Mouse (Mus musculus): ENCODE data around the gene Smox. TPM values are rescaled to one million over a fixed set of nuclear protein-coding genes. Genes with fewer than 3 reads are reported as not detected.

Smox gene
- total RNA-seq, 2 experiments from 2014 or later: 6.7 to 9.9 TPM

- no peak for ATAC-seq (replicated peaks; ENCODE audit: poor library complexity, severe bottlenecking)
These were observed 57.8 kb downstream of the Smox start for GRCm38 (mm10) chr2:131549090-131549489.

- no peak for ATAC-seq (replicated peaks; ENCODE audit: poor library complexity, severe bottlenecking)
These were observed 59.2 kb downstream of the Smox start for GRCm38 (mm10) chr2:131550474-131550873.

DNA sequence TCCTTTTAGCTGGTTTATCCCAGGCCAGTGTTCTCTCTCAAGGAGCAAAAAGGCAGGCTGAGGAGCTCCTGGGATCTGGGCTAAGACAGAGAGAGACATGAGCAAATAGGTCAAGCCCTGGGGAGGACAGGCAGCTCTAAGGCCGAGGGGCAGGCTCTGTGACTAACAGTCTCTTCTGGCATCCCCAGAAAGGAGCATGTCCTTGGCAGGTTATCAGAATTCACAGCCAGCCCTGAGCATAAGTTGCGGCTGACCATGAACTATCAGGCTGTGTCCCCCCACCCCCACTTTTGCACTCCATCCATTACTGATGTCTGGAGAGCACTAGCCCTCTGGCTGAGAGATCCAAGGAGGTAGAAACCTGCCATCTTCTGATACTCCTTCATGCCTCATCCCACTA lies 59.6 kb downstream of the Smox start:
- ATAC-seq (replicated peaks; ENCODE audit: poor library complexity, severe bottlenecking): no peak

DNA sequence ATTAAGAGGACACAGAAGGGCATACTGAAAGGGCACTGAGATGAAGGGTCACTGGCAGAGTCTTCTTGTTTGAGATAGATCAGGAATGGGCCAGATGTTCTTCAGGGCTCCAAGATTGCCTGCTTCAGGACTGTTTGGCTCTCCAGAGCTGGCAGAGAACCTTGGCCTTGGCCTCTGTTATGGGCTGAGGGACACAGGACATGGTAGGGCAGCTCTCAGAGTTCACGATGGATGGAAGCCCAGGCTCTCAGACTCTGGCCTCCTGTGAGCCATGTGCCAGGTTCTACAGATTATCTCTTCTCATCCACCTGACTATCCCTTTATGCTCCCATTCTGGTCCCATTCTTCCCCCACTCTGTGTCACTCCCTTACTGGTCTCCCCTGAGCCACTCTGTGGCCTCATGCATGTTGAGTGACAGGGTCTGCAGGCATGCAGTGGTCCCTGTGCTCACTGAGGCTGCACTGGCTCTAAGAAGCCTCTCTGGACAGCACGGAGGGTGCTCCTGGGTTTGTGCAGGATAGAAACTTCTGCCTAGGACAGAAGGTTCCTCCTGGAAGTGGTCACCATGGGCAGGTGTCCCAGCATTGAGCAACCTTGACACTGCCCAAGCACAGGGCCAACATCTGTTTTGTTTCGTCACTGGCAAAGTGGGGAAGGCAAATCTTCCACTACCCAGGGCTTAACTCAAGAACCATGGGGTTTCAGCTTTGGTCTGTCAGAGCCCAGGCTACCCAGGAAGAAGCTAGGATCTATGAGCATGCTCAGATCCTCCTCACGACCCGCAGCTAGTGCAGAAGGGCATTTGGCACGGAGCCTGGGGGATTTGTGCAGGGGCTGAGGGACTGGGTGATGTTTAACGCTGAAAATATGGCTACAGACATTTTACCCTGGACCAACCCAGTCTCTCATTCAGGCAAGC lies 60.7 kb downstream of the Smox start:
- peak; percentile 83 for ATAC-seq (replicated peaks; ENCODE audit: poor library complexity, severe bottlenecking)

GRCm38 (mm10) chr2:131552736-131553400 lies 61.6 kb downstream of the Smox start:
- peak; percentile 69 for ATAC-seq (replicated peaks; ENCODE audit: poor library complexity, severe bottlenecking)

GRCm38 (mm10) chr2:131557896-131558295 lies 66.6 kb downstream of the Smox start:
- no peak for ATAC-seq (replicated peaks; ENCODE audit: poor library complexity, severe bottlenecking)

- ATAC-seq (replicated peaks; ENCODE audit: poor library complexity, severe bottlenecking): no peak
These were observed 69.1 kb downstream of the Smox start for GRCm38 (mm10) chr2:131560205-131560919.

DNA sequence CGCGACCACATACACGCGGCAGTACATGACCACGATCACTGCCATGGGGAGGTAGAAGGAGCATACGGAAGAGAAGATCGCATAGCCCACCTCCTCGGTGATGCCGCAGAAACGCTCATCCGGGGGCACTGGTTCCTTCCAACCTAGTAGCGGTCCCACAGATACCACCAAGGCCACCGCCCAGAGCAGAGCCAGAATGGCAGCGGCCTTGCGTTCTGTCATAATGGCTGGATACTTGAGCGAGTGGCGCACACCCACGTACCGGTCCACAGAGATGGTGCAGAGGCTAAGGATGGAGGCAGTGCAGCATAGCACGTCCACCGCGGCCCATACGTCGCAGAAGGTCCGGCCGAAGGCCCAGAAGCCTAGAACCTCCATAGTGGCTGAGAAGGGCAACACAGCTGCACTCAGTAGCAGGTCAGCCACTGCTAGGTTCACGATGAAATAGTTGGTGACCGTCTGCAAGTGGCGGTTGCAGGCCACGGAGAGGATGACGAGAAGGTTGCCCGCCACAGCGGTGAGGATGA lies 70.1 kb downstream of the Smox start:
- ATAC-seq (replicated peaks; ENCODE audit: poor library complexity, severe bottlenecking): peak; percentile 16

- ATAC-seq (replicated peaks; ENCODE audit: poor library complexity, severe bottlenecking): no peak
These were observed 70.7 kb downstream of the Smox start, which contains the start of gene Adra1d for GRCm38 (mm10) chr2:131561891-131562585. Adra1d (minus strand) TSS chr2:131562283.

DNA sequence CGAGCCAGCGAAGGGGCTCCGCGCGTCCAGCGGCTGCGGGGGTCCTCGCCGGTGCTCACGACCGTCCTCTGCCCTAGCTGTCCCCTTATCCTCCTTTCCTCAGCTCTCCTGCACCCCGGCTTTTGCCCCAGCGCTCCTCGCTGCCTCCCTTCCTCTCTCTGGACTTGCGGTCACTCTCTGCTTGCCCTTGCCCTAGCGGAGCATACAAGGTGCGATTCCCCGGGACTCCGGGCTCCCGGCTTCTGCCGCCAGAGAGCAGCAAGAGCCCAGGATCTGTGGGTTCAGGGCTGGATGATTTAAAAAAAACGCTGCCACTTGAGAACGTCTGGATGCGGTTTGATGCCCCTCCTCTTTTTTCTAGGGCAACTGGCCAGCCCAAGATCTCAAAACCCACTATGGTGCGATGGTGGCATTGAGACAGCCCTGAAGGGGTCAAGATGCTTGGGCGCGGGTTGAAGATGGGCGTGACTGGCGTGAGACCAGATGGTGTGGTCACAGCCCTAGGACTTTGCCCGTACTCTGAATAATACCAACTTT lies 71.4 kb downstream of the Smox start:
- peak; percentile 46 for ATAC-seq (replicated peaks; ENCODE audit: poor library complexity, severe bottlenecking)

Other genes starting within 250 kb of the Smox start
- gene Pank2, start 229.0 kb upstream of the Smox start, total RNA-seq (2014; fragmentation: Nextera tagmentation): 34.6 and 48.4 TPM in 2 replicates
- 39.3 and 41.8 TPM in 2 replicates for gene Pank2, start 229.0 kb upstream of the Smox start, total RNA-seq (2017)
- gene Rnf24, start 138.6 kb upstream of the Smox start, total RNA-seq (2014; fragmentation: Nextera tagmentation): 2.8 and 8.2 TPM in 2 replicates
- 1.6 and 1.9 TPM in 2 replicates for gene Rnf24, start 138.6 kb upstream of the Smox start, total RNA-seq (2017)
- gene Adra1d, start 70.8 kb downstream of the Smox start, total RNA-seq (2014; fragmentation: Nextera tagmentation): not detected in 2 replicates
- not detected in 2 replicates for gene Adra1d, start 70.8 kb downstream of the Smox start, total RNA-seq (2017)